Mouse (Mus musculus) spleen, postnatal 36 days (tissue): ENCODE measurements at regions not wholly inside any gene's neighbourhood (a gene's known extent, or its start where the extent isn't known, plus 50 kb on each side); places are given as distances from the start of the nearest gene placed in this dataset.

Experiments used
- DNase-seq, 2 experiments: peaks; one replicate each; pipeline ENCODE4 v3.0.0; 2022; ENCODE audit warnings: low spot score in 2 of 2, mixed read lengths in 1 of 2

DNA sequence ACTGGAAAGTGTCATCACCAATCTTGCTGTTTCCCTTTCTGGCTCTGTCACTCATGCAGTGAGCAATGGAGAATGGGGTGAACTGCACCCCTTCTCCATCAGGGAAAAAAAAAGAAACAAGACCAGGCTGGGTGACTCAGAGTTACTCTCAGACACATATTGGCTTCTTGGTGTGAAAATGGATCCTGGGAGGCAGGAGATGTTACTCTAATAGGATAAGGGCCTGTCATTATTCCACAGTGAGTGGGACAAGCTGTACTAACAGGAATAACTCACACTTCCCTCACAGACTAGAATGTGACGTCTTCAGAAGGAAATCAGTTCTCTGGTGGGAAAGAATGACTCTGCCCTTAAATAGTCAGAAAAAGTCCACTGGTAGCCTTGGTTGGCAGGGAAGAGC is 181.4 kb upstream of the Nlrp1b start:
- DNase-seq, result no peak

DNA sequence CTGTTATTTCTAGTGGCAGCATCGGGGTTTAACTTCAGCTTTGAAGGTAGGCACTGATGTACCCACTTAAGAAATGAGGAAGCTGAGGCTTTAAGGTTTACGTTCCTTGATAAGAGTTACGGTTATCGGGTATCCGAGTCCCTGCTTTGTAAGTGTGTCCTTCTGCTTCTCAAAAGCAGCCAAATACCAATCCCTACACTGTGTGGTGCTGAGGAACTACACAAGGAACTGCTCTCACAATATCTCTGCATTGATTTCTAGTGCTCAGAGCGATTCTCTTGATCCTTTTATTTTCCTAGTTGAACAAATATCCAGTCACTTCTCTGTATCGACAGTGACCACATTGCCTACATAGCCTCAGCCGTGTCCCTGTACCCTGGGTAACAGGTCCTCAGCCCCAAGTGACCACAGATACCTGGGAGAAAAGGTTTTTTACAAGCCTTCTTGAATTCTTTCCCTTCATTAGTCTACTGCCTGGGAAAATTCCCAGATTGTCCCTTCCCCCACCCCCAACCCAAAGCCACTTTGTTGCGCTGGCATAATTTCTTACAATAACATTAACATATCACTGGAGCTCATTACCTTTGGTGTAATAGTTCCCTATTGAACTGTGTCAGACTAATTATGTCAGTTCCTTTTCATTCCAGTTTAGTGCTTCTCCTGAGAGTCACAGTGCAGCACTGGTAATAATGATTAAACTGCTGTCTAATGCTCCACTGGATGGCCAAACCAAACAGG is 184.0 kb upstream of the Nlrp1b start:
- DNase-seq, result no peak

DNA sequence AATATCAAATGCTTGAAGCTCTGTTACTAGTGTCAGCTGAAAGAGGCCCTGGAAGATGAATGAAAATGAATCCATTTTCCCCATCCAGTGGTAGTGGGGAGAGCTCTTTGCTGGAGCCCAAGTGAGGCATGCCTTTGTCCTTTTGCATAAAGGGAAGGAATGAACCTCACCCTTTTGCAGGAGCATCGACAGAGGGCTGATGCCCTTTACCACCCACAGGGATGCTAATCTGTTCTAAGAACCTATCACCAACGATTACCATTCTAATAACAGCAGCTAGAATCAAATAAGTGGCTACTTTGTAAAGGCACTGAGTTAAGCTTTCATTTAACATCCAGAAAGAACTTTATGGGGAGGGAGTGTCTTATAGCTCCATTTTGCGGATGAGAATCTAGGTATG is 184.9 kb upstream of the Nlrp1b start:
- DNase-seq, result no peak

DNA sequence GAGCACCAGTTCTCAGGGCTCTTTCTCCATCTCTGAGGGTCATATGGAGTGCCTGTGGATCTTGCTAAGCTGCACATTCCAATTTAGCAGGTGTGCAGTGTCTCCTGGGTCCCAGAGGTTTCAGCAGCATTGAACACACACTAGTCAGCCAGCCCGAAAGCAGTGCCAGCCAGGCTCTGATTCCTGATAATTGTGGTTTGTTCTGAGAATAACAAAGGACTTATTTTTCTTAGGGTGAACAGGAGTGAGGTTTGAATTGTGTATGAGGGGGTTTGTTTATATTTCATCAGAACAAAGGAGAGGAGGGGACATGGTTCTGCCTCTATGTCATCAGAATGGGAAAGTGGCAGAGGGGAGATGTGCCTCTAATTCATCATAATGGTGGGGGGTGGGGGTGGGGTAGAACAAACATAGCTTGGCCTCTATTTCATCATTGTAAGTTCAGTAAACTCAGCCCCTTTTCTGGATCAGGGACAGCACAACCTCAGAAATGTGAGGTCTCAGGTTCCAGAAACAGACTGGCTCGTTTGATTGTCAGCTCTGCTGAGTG is 191.8 kb upstream of the Nlrp1b start:
- no peak for DNase-seq

DNA sequence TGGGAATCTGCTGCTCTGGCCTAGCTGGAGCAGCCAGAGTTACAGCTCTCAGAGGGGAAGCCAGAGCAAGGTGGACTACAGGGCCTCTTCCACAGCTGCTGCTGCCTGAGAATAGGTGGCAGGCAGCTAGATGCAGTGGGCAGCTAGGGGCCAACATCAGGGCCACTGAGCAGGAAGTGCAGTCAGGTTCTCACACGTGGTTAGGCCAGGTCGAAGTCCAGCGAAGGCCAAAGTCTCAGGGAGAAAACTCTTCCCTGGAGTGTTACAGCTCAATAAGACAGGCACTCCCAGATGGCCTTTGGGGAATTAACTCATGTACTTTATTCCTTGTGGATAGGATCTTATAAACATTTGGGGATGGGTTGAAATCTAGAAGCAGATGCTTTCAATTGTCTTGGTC is 192.7 kb upstream of the Nlrp1b start:
- DNase-seq, result no peak

DNA sequence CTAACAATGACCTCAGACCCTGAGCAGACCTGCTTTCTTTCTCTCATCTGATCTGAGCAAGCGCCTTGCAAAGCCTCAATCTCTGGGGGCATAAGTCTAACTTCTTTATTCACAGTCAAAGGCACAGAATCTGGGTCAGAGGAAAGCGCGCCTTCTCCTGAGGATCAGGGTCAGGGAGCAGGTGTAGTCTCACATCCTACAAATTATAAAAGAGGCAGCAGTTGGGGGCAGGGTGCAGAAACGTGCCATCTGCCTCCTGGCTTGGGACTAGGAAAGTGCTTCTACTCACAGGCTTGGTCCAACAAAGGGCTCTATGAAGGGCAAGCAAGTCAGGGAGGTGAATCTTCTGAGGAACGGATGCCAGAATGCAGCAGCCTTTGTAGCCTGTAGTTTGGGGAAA is 194.3 kb upstream of the Nlrp1b start:
- no peak for DNase-seq

DNA sequence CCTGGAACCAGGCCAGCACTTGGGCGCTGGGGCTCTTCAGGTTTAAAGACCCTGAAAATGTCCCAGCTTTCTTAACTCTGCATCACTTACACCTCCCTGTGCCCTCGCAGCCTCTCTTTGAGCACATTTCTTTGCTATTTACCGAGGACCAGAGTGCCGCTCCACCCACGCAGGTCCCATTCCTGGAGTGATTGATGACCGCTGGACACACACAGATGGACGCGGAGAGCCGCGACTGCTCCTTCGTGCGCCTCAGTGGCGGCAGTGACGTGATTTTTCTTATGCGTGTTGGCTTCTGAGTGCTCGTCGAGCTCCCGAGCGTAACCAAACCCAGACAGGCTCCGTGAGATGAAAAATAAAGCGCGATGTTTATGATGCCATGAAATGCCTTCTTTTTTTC is 199.2 kb upstream of the Nlrp1b start:
- no peak for DNase-seq

DNA sequence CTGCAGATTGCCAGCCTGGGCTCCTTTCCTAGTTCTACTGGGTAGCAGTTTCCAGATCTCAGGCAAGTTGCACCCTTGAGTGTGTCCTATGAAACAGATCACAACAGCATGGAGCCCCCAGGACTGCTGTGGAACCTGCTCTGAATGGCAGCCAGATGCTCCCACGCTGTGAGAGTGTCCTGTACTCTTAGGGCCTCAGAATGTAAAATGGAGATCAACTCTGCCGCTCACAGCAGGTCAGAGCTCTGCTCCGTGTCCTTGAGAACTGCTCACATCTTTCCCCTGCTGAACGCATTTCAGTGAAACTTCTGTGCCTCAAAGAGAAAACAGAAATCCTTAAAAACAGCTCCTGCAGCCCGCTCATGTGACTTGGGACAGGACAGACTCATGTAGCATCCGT is 203.7 kb upstream of the Nlrp1b start:
- DNase-seq, result no peak

DNA sequence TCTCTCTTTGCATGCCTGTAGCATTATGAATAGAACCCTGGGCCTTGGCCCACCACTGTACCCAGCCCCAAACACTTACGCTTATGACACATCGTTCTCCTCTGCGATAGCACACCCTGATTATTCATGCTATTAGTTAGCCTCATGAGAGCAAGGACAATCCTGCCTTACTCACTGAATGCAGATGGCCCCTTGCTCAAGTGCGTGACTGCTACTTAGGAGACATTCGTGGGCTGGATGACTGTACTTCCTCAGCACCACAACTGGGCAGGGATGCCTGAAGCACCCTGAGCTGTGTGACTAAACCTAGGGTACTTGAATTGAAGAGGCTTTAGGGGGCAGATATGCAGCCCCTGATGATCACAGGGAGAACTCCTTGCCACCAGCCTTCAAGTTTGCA is 204.4 kb upstream of the Nlrp1b start:
- DNase-seq, result no peak

DNA sequence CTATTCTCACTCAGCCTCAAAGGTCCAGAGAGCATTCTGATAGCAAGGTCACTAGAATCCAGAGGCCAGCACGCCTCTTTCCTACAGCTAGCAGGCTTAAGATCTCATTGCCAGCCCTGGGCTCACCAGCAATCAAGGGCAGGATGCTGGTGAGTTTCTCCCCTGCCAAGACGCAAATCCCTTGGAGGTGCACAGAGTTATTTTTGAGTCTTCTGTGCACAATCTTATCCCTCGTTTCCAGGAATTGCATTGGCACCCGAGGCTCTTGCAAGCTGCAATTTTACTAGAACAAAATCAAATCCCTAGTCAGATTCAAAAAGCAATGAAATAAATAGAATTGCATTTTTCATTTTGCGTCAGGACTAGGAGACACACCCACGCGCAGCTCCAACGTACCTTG is 205.2 kb upstream of the Nlrp1b start:
- no peak for DNase-seq

DNA sequence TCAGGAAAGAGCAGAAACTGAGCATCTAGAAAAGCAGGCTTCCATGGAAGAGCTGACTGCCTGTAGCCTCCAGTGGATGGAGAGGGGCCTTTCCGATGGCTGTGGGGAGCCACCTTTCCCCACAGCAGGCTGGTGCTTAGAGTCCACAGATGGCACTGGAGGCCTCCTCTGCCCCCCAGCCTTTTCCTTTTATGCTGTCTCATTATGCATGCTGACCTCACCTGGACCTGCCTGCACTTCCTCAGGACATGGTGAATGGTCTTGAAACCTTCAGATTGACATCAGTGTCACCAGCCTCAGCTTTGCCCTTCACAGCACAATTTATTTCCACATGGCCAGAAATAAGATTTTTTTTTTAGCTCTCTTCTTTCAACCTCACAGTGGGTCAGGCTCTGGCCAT is 205.8 kb upstream of the Nlrp1b start:
- DNase-seq, result no peak

DNA sequence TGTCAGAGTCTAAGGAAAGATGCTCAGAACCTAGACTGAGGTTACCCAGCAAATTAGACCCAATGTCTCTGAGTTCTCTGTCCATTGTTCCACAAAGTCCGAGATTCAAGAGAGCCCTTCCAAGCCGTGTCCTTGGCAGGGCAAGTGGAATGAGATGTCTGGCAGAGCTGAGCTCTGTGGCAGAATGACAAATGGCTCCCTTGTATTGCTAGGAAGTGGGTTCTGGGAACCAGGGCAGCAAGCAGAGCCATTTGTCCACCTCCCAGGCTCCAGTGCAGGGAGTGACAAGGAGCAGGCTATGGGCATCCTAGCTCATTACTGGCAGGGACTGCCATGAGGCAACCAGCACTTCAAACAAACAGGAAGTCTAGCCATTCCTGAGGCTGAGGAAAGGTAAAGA is 206.3 kb upstream of the Nlrp1b start:
- no peak for DNase-seq

DNA sequence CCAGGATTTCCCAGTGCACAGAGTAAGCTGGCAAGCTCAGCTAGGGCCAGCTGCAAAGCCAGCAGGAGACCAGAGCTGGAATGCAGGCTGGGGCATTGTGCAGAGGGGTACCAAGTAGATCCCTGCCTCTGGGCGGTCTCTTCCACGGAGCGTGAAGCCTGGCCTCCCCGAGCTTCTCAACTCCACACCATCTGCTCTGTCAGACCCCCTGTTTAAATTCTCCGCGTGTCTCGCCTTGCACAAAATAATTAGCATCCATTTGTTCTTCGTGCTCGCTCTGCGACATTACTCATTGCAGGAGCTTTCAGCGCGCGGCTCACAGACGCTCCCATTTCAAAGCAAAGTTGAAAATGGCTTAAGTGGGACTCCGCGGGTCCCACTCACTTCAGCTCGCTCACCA is 209.3 kb upstream of the Nlrp1b start:
- DNase-seq, result no peak

DNA sequence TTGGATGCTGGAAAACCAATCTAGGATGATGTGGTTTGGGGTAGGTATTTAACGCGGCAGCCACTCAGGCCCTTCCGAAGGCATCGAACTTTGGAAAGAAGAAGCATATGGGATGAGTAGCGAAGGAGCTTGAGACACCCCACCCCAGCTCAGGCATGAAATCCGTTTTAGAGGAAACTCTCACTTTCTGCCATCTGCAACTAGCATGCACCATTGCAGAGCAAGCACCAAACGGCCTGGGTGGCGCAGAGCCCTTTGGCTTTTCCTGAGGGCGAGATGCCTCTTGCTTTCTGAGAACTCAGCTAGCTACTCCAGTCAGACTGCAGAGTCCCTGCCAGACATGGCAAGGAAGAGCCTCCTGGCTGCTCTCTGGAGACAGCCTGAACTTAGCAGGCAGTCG is 209.9 kb upstream of the Nlrp1b start:
- no peak for DNase-seq

DNA sequence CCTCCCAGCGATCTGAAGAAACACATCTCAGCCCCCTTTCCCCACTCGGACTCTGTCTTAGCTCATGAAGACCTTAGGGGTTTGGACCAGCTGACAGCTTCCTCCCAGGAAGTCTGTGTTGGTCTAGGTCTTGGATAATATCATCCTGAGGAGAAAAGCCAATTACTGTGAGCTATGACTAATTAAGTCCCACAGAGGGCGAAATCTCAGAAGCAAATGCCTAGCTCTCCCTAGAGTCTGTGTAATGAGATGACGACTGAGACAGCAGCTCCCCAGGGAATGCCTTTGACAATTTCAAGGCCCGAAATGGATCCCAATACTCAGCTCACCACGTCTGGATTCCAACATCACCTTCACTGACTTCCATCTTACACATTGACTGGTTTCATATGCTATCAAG is 213.5 kb upstream of the Nlrp1b start:
- no peak for DNase-seq

DNA sequence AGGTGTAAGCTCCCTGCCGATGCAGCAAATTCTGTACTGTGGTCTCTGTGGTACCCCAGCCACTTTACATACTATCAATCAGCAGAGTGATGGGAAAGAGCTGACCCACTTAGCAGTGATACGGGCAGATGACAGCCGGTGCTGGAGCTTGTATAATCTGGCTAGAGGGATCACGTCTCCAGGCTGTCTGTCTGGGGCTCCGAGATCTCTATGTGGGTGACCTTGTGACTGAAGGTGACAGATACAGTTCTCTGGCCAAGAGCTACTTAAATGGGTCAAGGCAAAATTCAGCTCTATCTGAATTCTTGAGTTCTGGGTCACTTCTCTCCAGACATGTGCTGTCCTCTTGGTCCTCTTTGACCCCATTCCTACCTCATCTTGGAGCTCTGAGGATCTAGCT is 216.1 kb upstream of the Nlrp1b start:
- no peak for DNase-seq

DNA sequence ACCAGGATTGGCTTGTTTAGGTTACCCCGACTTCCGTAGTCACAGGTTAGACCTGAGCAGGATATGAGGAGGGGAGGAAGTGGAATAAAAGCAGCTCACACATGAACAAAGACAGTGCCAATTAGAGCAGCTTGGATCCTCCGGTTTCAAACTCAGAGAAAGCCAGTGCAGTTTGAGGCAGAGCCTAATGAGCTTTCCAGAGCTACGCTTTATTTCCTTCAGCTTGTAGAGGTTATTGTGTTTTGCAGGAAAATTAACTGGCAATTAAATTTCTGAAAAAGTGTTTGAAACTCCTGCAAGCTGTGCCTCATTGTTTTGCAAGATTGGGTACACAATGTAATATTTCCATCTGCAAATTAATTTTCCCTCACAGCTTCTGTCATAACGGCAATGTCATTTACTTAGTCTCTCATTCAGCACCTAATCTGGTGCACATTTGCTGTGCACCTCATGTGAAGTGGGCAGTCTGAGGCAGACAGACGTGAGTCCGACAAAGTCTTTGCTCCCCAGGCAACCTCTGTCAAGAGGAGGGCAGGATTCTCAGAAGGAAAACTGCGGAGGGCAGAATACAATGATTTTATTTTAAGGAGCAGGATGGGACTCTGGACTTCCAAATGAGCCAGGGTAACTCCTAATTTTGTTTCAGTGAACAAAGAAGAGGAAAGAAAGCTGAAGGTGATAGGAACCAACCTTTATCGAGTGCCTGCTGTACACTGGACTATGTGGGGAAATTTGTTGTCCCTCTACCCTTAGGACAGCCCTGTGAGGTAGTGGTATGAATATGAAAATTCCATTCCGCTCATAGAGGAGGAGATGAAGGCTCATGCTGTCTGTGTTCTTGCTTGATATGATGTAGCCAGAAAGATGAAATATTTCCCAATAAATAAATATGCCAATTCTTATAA is 217.6 kb upstream of the Nlrp1b start:
- no peak for DNase-seq

DNA sequence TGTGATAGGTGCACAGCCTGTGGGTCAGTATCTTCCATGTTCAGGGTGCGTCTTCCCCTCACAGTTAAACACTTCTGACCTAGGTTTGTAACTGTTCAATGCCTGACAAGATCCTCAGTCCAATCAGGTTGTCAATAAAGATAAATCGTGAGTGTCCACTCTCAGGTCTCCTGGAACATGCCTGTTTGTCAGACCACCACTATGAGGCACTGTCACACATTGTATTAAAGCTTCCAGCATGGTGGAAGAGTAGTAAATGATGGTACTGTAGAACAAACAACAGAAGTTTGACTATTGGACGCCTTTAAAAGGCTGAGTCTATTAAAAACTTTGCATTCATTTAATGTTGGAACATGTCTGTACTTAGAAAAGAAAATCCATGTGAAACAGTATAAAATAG is 249.6 kb upstream of the Nlrp1b start:
- no peak for DNase-seq

DNA sequence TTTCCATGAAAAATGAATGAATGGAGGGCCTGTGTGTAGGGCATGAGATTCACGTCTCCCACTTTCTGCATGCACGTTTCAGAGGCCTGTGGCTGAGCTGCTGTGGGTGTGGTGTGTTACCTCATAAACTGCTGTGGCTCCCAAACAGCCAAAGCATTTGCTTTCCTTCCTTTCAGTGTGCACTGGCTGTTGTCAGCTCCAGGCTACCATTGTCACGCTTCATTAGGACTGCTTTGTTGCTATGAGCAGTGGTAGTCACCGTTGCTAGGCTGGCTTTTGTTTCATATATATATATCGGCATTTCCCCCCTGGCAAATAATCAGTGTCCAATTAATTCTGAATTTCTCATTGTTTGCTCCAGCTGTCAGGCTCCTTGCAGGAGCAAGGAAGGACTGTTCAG is 251.9 kb upstream of the Wscd1 start:
- DNase-seq, result no peak

DNA sequence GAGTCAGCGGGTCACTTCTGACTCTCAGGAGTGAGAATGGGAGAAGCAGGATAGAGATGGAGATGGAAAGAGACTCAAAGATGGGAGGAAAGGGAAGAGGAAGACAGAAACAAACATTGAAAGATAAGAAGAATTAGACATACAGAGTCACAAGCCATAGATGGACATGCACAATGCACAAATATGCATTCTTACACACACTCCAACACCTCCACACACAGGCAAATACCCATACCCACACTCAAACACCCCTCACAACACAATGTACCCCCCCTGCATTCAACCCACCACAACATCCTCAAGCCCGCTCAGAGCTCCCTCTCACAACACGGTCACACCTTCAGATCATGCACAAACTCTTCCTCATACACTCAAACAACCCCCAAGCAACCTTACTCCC is 251.4 kb upstream of the Wscd1 start:
- DNase-seq, result no peak

DNA sequence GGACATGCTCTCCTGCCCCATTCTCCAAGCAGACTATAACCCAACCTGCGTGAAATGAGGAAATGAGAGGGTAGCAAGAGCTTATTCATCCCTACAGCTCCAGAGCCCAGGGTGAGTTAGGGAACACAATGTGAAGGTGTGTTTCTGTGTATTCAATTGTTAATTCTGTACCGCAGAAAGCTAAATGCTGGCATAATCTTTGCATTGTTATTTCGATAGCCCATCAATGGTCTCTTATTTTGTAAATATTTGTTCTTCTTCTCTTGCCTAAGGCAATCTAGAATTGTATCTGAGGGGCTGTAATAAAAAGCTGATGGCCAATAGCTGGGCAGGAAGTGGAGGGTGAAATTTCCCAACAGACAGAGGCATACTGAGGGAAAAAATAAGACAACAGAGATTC is 247.6 kb upstream of the Wscd1 start:
- DNase-seq, result no peak

DNA sequence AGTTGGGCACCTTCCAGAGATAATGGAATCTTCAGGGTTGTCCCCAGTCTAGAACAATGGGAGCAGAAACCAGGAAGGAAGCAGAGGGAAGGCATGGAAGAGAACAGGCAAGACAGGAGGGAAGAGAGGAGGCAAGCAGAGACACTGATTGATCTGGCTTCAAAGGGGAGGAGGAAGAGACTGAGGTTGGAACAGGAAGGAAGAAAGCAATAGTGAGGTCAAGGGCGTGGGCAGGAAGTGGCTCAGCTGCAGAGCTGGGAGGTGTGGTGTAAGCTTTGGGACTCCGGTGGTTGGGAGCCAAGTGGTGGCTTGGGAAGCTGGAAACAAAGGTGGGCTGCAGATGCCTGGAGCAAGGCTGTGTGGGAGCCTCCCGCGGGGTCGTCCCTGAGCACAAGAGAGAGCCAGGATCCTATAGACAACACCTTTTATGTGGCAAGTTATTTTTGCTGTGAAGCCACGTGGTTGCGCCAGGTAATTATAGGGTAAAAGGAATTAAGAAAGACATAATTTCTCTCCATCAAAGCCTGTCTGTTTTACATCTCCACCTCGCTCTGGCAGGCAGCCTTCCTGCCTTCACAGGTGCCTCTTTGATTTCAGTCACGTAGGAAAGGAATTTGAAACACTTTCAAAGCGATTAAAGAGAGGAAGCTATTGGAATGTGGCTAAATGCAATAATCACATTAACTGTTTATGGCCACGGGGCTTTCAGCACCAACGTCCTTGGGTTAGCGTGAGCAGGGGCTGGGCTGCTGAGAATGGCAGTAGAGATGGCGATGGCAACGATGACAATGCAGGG is 237.3 kb upstream of the Wscd1 start:
- no peak for DNase-seq

DNA sequence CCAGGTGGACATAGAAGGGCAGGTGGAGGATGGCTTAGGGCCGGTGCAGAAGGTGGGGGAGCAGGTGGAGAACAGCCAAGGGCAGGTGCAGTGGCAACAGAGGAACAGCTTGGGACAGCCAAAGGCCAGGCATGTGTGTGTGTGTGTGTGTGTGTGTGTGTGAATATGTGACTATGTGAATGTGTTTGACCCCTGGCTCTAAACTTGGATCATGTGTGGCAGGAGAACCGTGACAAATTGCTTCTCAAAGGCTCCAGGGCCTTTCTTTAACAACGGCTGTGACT is 236.7 kb upstream of the Wscd1 start:
- no peak for DNase-seq
